Mouse (Mus musculus) kidney, adult 2 months (tissue): ENCODE measurements around the gene Bin2.

ENCODE experiments used
- CTCF ChIP-seq: fragments of 200-500 bp; conservative IDR thresholded peaks from 2 replicates; pipeline ENCODE4 v1.5.1; 2011; ENCODE audit warnings: low read depth, mild to moderate bottlenecking, control low read depth, low read length, moderate library complexity, mixed read lengths; ENCODE audit not compliant: insufficient read depth, insufficient read length
- POLR2A ChIP-seq: fragments of 200-500 bp; IDR thresholded peaks from one replicate; pipeline ENCODE4 v1.6.1; 2011; ENCODE audit warnings: low read depth, low read length, control low read depth

- TF ChIP-seq CTCF (no peak), POLR2A (no peak)
Observed at GRCm38 (mm10) chr15:100678581-100678980, 9.2 kb upstream of the Bin2 start.
